Mouse (Mus musculus): ENCODE results near the gene 2010300C02Rik.

2010300C02Rik gene

DNA sequence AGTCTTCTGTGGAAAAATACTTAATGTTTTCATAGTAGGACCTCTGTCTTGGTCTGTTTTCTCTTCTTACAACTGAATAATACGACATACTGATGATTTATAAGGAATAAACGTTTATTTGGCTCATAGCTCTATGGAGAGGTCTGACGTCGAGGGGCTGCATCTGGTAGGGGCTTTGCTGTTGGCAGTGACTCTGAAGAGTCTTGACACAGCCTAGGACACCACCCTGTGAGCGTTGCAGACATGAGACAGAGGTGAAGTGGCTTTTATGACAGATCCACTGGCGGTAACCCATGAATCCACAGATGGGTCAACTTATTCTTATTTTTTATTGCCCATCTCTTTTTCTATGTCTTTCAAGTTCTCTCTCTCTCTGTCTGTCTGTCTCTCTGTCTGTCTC, 52.5 kb downstream of the 2010300C02Rik start:
- DNase-seq (ENCODE audit: inconsistent ontology term): no peak

DNA sequence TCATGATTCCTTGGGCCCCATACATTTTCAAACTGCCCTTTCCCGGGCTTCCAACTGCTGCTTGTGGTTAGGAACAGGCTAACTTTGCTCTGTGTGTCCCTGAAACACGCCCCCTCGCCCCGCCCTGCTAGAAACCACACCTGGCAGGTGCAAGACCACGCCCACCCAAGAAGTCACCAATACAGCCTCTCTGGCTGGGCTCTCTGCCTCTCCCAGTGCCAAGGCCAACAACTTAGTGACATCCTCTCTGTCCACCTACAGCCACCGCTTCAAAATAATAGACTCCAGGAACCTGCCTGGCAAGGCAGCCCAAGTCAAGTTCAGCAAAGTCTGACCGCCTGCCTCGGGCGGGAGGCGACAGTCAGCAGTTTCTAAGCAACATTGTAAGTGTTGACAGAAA, 53.3 kb downstream of the 2010300C02Rik start:
- DNase-seq (ENCODE audit: inconsistent ontology term): no peak

DNA sequence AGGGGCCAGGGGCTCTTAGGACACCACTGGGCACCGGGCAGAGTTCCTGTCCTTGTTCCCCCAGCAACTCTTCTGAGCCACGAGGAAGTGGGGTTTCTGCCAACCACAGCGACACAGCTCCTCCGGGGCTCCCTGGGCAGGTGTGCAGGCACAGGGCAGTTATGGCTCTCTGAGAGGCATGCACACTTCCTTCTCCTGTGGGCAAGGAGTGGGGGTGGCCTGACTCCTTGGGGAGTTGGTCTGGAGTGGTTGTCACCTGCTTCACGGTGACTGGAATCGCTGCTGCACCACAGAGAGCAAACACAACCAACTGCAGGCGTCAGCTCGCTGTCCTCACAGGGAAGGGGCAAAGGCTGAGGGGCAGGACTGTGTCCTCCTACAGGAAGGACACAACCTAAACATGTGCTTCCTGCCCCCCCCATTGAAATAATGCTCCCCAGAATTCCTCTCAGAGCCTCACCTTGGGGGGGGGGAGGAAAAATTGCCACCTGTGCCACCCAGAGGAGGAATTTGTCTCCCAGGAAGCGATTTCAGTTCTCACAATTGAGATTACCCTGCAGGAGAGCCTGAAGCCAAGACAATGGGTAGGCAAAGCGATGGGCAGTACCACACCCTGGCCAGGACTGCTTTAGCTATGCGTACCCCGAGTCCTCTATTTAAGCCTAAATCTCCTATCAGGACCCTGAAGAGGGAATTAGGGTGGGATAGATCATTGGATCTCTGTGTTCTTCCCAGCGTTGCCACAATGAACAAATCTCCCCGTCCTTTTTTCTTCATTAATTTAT, 54.2 kb downstream of the 2010300C02Rik start:
- no peak for DNase-seq (ENCODE audit: inconsistent ontology term)

DNA sequence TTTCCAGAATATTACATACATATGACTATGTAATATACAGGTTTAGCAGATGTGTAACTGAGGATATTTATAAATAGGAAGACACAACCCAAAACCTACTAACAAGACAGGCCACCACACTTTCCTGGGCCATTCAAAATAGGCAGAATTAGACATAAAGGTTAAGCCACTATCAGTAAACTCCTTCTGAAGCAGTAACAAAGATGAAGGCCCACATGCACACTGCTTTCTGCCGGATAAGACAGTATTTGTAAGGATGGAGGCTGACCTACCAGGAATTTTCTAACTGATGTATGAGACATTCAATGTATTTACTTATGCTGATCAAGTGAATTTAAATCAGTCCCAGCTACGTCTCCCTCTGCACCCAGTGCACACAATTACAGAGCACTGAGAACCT, 55.4 kb downstream of the 2010300C02Rik start:
- no peak for DNase-seq (ENCODE audit: inconsistent ontology term)

GRCm38 (mm10) chr1:37663606-37664005, 56.3 kb downstream of the 2010300C02Rik start:
- DNase-seq (ENCODE audit: inconsistent ontology term): no peak

DNA sequence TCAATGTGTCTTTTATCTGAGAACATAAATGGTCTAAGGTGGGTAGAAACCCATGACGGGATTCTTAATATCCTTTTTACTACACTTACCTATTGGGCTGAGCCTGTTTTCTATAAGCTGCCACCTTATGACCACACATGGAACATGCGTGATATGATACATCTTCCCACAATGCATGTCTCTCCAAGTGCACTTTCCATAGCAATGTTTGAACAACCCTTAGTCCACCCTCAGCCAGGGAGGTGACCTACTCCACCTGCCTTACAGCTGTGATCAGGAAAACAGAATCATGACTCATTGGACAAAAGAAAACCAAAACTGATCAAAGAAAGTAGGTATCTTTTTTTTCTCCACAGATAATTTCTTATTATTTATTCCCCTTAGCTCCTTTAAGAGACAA, 63.9 kb downstream of the 2010300C02Rik start:
- DNase-seq (ENCODE audit: inconsistent ontology term): no peak

GRCm38 (mm10) chr1:37653992-37654391, 65.9 kb downstream of the 2010300C02Rik start:
- DNase-seq (ENCODE audit: inconsistent ontology term): no peak

GRCm38 (mm10) chr1:37647066-37647465, 72.8 kb downstream of the 2010300C02Rik start:
- DNase-seq (ENCODE audit: inconsistent ontology term): no peak

DNA sequence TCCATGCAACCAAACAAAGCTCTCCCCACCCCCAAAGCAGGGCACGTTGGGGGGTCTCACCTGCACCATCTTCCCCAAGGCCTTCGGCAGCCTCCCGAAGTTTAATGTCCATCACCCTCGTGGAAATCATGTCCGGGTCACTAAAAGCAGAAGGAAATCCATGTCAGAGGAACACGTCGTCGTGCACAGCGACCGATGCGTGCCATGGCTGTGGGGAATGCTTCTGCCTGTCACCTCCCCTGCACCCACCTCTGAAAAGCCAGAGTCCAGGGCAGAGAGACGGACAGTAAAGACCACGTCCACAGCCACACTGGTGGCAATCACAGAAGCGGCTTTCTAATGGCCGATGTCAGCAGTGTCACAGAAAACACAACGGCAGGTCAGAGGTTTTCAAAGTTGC, 75.4 kb downstream of the 2010300C02Rik start:
- DNase-seq (ENCODE audit: inconsistent ontology term): no peak

- no peak for DNase-seq (ENCODE audit: inconsistent ontology term)
Measured at GRCm38 (mm10) chr1:37643794-37644365, 76.0 kb downstream of the 2010300C02Rik start.

GRCm38 (mm10) chr1:37641361-37641760, 78.5 kb downstream of the 2010300C02Rik start:
- no peak for DNase-seq (ENCODE audit: inconsistent ontology term)

GRCm38 (mm10) chr1:37639101-37639500, 80.8 kb downstream of the 2010300C02Rik start:
- DNase-seq (ENCODE audit: inconsistent ontology term): peak; percentile 33

- no peak for DNase-seq (ENCODE audit: inconsistent ontology term)
Measured at GRCm38 (mm10) chr1:37638560-37638959, 81.3 kb downstream of the 2010300C02Rik start.

GRCm38 (mm10) chr1:37637571-37637970, 82.3 kb downstream of the 2010300C02Rik start:
- DNase-seq (ENCODE audit: inconsistent ontology term): no peak

DNA sequence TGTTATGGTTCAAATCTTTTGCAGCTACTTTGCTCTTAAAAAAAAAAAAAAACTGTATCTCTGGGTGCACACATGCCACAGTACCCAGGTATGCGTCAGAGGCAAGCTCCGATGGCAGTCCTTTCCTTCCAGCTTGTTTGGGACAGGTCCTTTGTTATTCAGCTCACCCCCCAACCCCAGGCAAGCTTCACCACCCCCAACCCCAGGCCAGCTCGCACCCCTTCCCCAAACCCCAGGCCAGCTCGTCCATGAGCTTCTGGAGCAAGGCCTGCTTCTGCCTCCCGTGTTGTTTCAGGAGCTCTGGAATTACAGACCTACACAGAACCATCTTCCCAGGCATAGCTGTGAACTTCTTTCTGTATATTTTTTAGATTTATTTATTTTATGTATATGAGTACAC, 83.1 kb downstream of the 2010300C02Rik start:
- DNase-seq (ENCODE audit: inconsistent ontology term): no peak

GRCm38 (mm10) chr1:37636169-37636568, 83.7 kb downstream of the 2010300C02Rik start:
- no peak for DNase-seq (ENCODE audit: inconsistent ontology term)

DNA sequence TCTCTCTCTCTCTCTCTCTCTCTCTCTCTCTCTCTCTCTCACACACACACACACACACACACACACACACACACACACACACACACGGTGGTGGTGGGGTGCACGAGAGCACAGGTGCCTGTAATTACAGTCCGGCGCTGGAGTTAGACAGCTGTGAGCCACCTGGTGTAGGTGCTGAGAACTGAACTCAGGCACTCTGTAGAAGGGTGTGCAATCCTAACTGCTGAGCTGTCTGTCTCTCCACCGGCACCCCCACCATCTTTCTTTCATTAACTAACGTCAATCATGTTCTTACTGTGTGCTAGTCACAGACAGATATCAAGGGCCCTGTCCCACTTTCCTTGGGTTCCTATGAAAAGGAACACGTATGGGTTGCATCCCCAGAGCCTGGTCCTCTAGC, 84.2 kb downstream of the 2010300C02Rik start:
- no peak for DNase-seq (ENCODE audit: inconsistent ontology term)

GRCm38 (mm10) chr1:37634658-37635057, 85.2 kb downstream of the 2010300C02Rik start:
- DNase-seq (ENCODE audit: inconsistent ontology term): peak; percentile 8

- no peak for DNase-seq (ENCODE audit: inconsistent ontology term)
Measured at GRCm38 (mm10) chr1:37633516-37633915, 86.4 kb downstream of the 2010300C02Rik start.

GRCm38 (mm10) chr1:37632425-37632824, 87.5 kb downstream of the 2010300C02Rik start:
- DNase-seq (ENCODE audit: inconsistent ontology term): no peak

GRCm38 (mm10) chr1:37631456-37631855, 88.4 kb downstream of the 2010300C02Rik start:
- peak; percentile 15 for DNase-seq (ENCODE audit: inconsistent ontology term)

DNA sequence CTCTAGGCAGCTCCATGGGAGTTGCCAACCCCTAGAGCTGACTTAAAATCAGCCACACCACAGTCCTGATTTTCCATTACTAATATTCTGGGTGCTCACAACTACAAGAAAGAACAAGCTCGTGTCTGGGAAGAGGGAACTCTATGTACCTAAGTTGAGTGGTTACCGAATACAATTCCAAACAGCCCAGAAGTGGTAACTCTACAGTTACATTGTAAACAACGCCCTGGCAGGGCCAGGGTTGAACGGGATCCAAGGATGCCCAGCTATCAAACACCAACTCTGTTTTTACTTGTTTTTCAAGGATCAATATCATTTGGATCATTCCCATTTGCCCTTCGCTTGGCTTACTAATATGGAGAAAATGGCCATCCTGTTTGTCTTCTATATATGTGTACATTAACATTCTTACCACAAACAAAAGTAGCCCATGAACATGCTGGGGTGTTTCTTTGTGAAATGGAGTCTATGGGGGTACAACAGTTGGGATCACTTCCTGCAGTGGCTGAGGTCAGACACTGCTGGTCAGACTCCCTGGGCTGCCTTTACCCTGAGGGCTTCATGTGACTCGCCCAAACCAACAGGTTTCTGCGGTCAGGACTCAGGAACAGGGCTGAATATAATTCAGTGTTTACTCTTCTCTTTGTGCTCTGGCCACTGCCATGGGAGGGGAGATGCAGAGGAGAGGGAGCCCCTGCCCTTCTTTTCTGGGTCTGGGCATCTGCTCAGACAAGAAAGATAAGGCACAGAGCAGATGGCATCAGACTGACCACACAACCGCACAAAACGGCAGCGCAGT, 89.3 kb downstream of the 2010300C02Rik start:
- no peak for DNase-seq (ENCODE audit: inconsistent ontology term)

DNA sequence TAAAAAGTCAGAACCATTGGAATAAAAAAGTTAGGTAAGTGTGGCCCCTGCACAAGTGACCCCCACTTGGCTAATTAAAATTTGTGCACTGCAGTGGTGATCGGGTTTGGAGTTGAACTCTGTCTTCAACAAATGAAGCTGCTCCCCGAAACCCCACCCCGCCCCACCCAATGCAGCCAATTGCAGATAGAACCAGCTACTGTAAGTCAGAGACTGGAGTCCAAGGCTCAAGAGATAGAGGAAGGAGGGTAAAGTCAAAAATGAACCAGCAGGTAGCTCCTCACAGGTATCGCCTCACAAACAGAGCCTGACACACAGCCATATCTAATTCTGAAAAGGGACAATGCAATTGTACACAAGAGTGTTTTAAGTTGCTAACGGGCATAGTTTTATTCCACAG, 90.0 kb downstream of the 2010300C02Rik start:
- DNase-seq (ENCODE audit: inconsistent ontology term): no peak
